Mouse (Mus musculus): Measurements from ENCODE around the gene Ptn. TPM values are rescaled to one million over a fixed set of nuclear protein-coding genes. Genes with fewer than 3 reads are reported as not detected.

The Ptn gene
- 143 and 358 TPM in 2 replicates for polyA plus RNA-seq (2016; fragmentation: Nextera tagmentation; extraction: Ambion mirVana)

DNA sequence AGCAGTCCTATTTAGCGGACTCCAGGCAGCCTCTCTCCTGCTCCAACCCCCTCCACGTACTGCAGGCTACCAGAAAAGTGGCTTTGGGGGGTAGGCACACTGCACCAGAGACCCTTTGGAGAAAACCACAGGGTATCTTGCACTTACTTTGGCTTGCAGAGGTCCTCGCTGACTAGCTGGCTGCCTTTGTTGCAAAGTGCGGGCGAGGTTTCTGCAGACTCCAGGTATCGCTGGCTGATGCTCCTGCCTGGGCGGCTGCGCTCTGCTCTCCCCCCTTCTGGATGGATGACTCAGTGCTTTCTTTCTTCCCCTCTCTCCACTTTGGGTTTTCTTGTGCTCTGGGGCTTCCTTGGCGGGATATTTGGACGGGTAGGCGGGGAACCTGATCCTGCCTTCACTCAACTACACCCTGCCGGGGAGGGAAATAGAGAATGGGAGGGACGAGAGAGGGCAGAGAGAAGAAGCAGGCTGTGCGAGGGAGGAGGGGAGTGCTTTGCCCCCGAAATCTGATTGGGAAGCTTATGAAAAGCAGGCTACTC, at the start of gene Ptn:
Gene Ptn, minus strand, starts transcription at position 474 of the 539 bp plus-strand sequence.
- Histone ChIP-seq H3K27me3 (ENCODE audit: insufficient read depth, poor library complexity, severe bottlenecking) (no peaks in the 10 kb centered on the region), H3K27ac (peak within 1 kb of the TSS; percentile 80), H3K4me3 (peak within 1 kb of the TSS; percentile 66), H3K9me3 (no peaks in the 10 kb centered on the region), H3K4me1 (peaks cover 18% of the 10 kb centered on the region), H3K36me3 (peaks cover 4% of the 10 kb centered on the region; the same call in 1 of the 2 replicates)
- under 1% methylated on average over 15 of the region's 15 CpGs for WGBS
- DNase-seq (ENCODE audit: low spot score) = peak; percentile 77

DNA sequence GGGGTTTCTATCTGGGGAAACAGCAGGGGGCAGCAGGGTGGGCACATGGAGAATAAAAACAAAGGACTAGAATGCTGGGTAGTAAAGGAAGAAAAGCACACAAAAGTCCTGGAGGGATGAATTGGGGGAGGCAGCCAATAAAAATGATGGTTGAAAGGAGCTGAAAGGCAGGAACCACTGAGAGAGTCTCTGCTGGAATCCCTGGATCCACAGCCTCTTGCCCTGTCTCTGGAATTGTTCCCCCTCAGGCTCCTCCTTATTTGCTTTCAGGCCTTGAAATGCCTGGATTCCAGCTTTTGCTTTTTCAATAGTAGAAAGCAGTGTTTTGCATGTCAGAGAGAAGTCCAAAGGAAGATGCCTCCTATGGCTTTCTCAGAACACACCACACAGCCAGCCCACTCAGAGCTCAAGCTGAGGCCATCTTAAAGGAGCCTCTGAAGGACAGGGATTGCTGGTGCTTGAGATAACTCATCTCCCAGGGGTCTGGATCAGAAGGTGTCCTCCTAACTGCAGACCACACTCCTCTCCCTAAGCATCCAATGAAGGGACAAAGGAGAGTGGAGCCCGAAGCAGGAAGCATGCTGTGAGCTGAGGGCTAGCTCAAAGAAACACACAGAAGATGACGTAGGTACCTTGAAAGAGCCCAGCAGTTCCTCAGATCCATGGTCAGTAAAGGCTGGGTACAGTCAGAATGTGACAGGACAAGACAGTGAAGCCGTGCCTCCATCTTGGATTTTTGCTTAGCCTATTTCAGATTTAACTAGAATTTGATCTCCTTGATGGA, 48.4 kb upstream of the Ptn start:
- 77% methylated on average over 3 of the region's 3 CpGs for WGBS
- no peaks in the 10 kb centered on the region for H3K27me3 ChIP-seq (ENCODE audit: insufficient read depth, poor library complexity, severe bottlenecking)
- H3K9me3 ChIP-seq = no peaks in the 10 kb centered on the region
- no peaks in the 10 kb centered on the region for H3K4me1 ChIP-seq
- no peak overlapping the region for H3K4me3 ChIP-seq
- no peak for DNase-seq (ENCODE audit: low spot score)
- H3K36me3 ChIP-seq = no peaks in the 10 kb centered on the region
- H3K27ac ChIP-seq = peak overlapping the region; percentile 47; the same call in 1 of the 2 replicates

DNA sequence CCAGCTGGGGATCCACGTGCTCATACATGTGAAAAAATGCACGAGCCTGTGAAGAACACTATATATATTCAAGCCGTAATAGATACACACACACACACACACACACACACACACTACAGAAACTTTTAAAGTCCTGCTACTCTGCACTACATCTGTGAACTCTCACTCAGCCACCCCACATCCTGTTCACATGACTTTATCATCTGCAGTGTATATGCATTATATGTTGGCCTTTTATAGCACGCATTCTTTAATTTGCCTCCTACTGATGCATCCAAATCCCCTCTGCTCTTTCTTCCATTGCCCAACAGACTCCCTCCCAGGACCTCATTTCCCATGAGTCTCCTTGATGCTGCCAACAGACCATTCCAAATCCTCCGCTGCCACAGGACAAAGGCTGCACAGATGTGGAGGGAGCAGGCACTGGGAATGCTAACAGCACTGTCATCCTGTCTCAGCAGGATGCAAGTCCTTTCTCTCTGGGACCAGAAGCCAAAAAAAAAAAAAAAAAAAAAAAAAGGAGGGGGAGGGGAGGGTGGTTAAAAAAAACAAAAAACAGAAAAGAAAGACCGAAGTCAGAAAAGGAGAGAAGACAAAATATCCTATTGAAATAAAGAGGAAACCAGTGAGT, 47.7 kb upstream of the Ptn start:
- Histone ChIP-seq H3K27ac (no peak overlapping the region; the same call in 1 of the 2 replicates), H3K9me3 (no peaks in the 10 kb centered on the region), H3K4me3 (no peak overlapping the region), H3K36me3 (no peaks in the 10 kb centered on the region), H3K4me1 (no peaks in the 10 kb centered on the region), H3K27me3 (ENCODE audit: insufficient read depth, poor library complexity, severe bottlenecking) (no peaks in the 10 kb centered on the region)
- 65% methylated on average over 6 of the region's 6 CpGs for WGBS
- no peak for DNase-seq (ENCODE audit: low spot score)

DNA sequence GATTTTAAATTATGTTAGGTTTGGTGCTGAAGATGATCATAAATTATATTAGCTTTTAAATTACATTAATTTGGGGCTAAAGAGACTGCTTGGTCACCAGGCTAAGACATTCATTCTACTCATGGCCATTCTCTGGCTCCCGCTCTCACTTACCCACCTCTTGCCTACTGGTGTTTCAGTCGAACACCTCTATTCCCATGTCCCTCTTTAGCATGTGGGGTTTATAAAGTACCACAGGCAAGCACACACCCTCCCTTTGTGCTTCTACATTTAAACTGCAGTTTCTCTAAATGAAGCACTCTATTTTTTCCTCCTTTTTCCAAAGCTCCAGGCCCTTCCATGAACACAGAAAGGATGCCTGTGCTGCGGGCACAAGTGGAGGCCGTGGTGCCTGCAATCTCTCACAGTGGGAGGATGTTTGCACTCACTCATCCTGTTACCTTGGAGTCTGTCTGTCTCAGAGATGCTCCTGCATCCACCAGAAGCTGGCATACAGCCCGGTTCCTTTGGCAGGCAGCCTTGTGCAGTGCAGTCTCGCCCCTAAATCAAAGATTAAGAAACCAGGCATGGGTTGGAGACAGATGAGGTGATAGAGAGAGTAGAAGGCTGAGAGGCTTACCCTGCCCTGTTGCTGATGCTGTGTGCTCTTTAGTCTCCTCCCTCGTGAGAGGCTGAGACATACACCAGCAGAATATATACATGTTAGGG, 40.6 kb upstream of the Ptn start:
- Histone ChIP-seq H3K36me3 (no peaks in the 10 kb centered on the region), H3K4me3 (no peak overlapping the region), H3K27ac (no peak overlapping the region), H3K9me3 (no peaks in the 10 kb centered on the region), H3K4me1 (no peaks in the 10 kb centered on the region; the same call in 1 of the 2 replicates), H3K27me3 (ENCODE audit: insufficient read depth, poor library complexity, severe bottlenecking) (no peaks in the 10 kb centered on the region)
- 70% methylated on average over 7 of the region's 7 CpGs for WGBS
- DNase-seq (ENCODE audit: low spot score) = no peak

DNA sequence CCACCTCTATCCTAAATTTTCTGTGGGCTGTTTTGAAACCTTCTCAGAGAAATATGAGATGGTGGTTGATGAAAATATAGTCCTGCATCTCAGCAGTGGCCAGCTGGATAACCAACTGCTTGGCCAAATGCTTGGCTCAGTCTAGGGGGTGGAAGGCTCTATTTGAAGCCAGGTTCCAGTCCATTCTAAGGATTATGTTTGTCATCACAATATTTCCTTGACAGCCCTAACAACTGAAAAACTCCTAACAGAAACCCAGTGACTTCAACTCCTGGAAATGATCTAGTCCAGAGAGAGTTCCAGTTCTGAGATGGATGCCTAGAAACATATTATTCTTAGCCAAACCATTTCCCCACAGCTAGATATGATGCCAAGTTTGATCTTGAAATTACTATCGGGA, 35.3 kb upstream of the Ptn start:
- 71% methylated on average over 1 of the region's 1 CpGs for WGBS
- H3K4me3 ChIP-seq = no peak overlapping the region
- no peaks in the 10 kb centered on the region for H3K36me3 ChIP-seq
- H3K4me1 ChIP-seq = peaks cover 3% of the 10 kb centered on the region
- no peaks in the 10 kb centered on the region for H3K9me3 ChIP-seq
- H3K27me3 ChIP-seq (ENCODE audit: insufficient read depth, poor library complexity, severe bottlenecking) = no peaks in the 10 kb centered on the region
- no peak for DNase-seq (ENCODE audit: low spot score)
- no peak overlapping the region for H3K27ac ChIP-seq

DNA sequence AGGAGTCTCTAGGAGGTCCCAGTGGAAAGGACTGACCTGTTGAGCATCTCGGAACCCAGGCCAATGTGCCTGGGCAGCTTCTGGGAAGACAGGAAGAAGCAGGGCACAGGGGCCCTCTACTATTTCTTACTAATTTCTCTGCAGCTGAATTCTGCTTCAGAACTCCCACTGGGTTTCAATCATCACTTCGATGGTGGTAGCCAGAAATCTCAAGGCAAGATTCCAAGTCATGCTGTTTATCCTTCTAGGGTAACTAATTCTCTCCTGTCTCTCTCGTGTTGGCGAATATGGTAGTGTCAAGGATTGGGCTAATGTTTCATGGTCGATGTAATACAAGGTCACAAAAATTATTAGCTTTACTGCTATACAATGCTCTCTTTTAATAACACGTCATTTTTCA, 34.2 kb upstream of the Ptn start:
- Histone ChIP-seq H3K9me3 (no peaks in the 10 kb centered on the region), H3K4me1 (peaks cover 3% of the 10 kb centered on the region), H3K27ac (no peak overlapping the region), H3K27me3 (ENCODE audit: insufficient read depth, poor library complexity, severe bottlenecking) (no peaks in the 10 kb centered on the region), H3K36me3 (no peaks in the 10 kb centered on the region), H3K4me3 (no peak overlapping the region)
- 79% methylated on average over 6 of the region's 6 CpGs for WGBS
- no peak for DNase-seq (ENCODE audit: low spot score)

DNA sequence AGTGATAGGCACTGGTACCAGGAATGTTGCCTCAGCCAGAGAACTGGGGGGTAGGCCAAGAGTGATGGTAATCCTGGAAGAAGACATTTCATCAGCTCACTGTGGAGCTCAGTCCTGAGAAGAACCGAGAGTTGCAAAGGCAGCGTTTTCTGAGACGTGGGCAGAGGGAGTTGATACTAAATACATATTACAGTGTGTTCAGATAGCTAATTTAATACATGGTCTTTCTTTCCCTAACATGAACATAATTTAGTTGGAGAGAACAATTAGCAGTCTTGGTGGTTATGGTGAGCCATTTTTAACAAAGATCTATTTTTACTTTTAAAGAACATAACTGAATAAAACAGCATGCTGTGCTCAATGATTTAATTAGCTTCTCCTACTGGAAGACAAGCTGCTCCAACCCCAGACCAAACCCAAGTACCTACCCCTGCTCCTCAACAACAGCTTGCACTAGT, 33.0 kb upstream of the Ptn start:
- no peaks in the 10 kb centered on the region for H3K27me3 ChIP-seq (ENCODE audit: insufficient read depth, poor library complexity, severe bottlenecking)
- no peaks in the 10 kb centered on the region for H3K36me3 ChIP-seq
- no peak overlapping the region for H3K4me3 ChIP-seq
- no peaks in the 10 kb centered on the region for H3K9me3 ChIP-seq
- H3K4me1 ChIP-seq = peaks cover 3% of the 10 kb centered on the region
- 61% methylated on average over 3 of the region's 3 CpGs for WGBS
- H3K27ac ChIP-seq = no peak overlapping the region
- DNase-seq (ENCODE audit: low spot score) = no peak

DNA sequence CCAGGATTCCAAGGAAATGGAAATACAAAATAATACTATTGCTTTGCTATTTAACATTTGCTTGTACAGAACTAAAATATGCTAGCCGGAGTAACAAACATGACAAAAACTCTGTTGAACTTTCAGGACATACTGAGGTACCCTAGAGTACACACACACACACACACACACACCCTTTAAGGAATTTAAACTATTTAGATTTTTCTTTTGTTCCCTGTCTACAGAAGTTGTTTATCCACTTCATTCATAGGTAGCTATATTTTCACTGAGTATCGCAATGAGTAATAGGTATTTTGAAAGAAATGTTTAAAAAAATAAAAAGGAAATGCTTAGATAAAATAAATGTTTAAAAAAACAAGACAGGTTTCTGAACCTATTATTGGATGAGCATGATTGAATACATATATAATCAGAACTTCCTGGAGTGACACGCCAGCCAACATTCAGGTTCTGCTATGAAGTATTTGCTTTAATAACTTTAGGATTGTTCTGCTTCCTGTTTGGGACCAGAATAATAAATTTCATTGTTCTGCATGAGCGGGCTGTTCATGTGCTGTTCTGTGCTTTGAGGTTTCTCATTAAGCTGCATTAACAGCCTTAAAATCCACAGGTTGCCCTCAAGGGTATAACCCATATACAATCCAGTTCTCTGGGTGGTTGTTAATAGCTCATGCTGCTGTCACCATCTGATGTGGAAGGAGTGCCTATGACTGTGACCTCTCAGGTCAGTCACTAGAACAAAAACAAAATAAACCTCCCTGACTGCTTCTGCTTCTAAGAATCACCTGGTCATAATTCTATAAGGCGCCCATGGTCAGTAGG, 32.3 kb upstream of the Ptn start:
- 81% methylated on average over 5 of the region's 5 CpGs for WGBS
- Histone ChIP-seq H3K4me3 (no peak overlapping the region), H3K27ac (no peak overlapping the region), H3K36me3 (no peaks in the 10 kb centered on the region), H3K4me1 (peaks cover 3% of the 10 kb centered on the region), H3K27me3 (ENCODE audit: insufficient read depth, poor library complexity, severe bottlenecking) (no peaks in the 10 kb centered on the region), H3K9me3 (no peaks in the 10 kb centered on the region)
- no peak for DNase-seq (ENCODE audit: low spot score)

DNA sequence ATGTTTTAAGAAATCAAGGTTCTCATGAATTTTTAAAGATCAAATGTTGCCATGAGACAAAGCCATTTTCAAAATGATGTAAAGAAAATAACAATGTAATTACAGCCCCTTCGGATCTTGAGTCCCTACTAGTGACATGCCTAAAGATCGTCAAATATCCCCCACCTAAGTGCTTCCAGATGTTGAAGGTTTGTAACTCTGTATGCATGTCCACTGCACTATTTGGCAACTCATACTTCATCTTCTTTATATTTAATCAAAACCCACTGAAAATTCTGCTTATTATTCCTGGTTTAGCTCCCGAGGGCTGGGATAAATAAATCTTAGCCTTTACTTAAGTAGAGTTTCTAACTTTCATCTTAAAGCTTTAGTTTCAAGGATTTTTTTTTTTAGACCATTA, 31.7 kb upstream of the Ptn start:
- Histone ChIP-seq H3K27ac (no peak overlapping the region), H3K4me1 (peaks cover 3% of the 10 kb centered on the region)
- DNase-seq (ENCODE audit: low spot score) = no peak

DNA sequence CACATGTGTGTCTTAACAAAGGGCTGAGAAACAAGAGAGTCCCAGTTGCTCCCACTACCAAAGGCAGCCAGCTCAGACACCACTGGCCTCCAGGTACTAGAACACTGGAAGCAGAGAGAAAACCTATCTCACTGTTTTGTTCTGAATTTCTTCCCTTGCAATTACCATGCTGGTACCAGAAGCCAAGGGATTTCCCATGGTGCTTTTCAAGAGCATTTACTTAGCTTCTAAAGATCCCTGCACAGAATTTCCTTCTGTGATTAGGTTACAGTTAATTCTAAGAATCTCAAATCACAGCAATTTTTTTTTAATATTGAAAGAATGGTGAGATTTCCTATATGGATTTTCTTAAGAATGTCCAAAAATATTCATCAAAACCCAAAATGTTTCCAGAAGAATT, 31.2 kb upstream of the Ptn start:
- H3K4me3 ChIP-seq = no peak overlapping the region
- no peak for DNase-seq (ENCODE audit: low spot score)
- H3K27me3 ChIP-seq (ENCODE audit: insufficient read depth, poor library complexity, severe bottlenecking) = no peaks in the 10 kb centered on the region
- no peaks in the 10 kb centered on the region for H3K9me3 ChIP-seq
- H3K36me3 ChIP-seq = no peaks in the 10 kb centered on the region
- H3K27ac ChIP-seq = no peak overlapping the region
- peaks cover 3% of the 10 kb centered on the region for H3K4me1 ChIP-seq

More for the DNA sequence above, 31.7 kb upstream of the Ptn start:
- 63% methylated on average over 3 of the region's 3 CpGs for WGBS
- Histone ChIP-seq H3K9me3 (no peaks in the 10 kb centered on the region), H3K36me3 (no peaks in the 10 kb centered on the region), H3K4me3 (no peak overlapping the region), H3K27me3 (ENCODE audit: insufficient read depth, poor library complexity, severe bottlenecking) (no peaks in the 10 kb centered on the region)

DNA sequence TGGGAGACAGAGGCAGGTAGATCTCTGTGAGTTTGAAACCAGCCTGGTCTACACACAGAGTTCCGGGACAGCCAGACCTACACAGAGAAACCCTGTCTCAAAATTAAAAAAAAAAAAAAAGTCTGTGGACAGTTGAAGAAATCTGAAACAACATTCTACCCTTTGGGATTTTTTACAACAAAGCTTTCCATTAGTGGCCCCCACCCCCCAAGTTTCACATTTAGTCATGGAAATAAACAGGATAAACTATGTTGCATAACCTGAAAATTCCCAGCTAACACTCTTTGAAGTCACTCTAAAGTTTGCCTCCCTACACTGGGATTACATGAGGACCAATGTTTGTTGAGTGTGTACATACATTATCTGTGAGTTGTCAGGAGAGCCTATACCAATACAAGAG, 28.7 kb upstream of the Ptn start:
- H3K27ac ChIP-seq = no peak overlapping the region
- H3K36me3 ChIP-seq = no peaks in the 10 kb centered on the region
- no peak overlapping the region for H3K4me3 ChIP-seq
- no peaks in the 10 kb centered on the region for H3K27me3 ChIP-seq (ENCODE audit: insufficient read depth, poor library complexity, severe bottlenecking)
- WGBS = 100% methylated on average over 1 of the region's 1 CpGs
- DNase-seq (ENCODE audit: low spot score) = no peak
- no peaks in the 10 kb centered on the region for H3K9me3 ChIP-seq
- H3K4me1 ChIP-seq = peaks cover 3% of the 10 kb centered on the region

DNA sequence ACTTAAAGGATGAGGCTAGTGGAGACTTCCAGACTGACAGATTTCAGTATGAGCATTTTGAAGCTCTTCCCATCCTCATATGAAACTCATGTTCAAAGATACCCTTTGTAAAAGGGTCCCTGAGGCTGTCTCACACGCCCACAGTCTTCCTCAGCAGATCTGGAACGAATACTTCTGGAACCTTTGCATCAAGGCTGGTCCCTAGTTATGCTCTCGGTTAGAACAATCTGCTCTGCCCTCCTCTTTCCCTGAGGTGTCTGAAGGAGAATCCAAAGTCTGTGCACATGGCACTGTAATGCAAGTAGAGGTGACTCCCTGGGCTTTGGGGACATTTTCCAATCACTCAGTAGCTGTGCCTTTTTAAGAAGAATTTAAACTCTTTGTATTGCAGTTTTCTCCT, 25.3 kb upstream of the Ptn start:
- 70% methylated on average over 3 of the region's 3 CpGs for WGBS
- H3K27ac ChIP-seq = no peak overlapping the region
- no peaks in the 10 kb centered on the region for H3K36me3 ChIP-seq
- H3K27me3 ChIP-seq (ENCODE audit: insufficient read depth, poor library complexity, severe bottlenecking) = no peaks in the 10 kb centered on the region
- H3K4me3 ChIP-seq = no peak overlapping the region
- DNase-seq (ENCODE audit: low spot score) = no peak
- H3K9me3 ChIP-seq = no peaks in the 10 kb centered on the region
- no peaks in the 10 kb centered on the region for H3K4me1 ChIP-seq
